Mouse (Mus musculus) limb, embryonic 14.5 days (tissue): ENCODE results near the gene Thumpd2. TPM values are rescaled to one million over a fixed set of nuclear protein-coding genes. Genes with fewer than 3 reads are reported as not detected.

Experiments
- ATAC-seq: fragments of 200-750 bp; cut with Nextera tagmentation; 2 replicates; pipeline ENCODE4 v1.8.0; 2017; ENCODE audit warnings: low read depth, moderate number of reproducible peaks, moderate TSS enrichment; ENCODE audit not compliant: low FRiP score
- DNase-seq: peaks from one replicate; pipeline ENCODE4 v3.0.0-alpha.2; 2015; ENCODE audit warnings: low spot score
- H3K27ac ChIP-seq: fragments of 300-500 bp; sonication (generic); replicated peaks from 2 replicates; pipeline ENCODE4 v1.5.1; 2014; ENCODE audit warnings: low read depth, mild to moderate bottlenecking, low read length, moderate library complexity, mixed read lengths
- H3K27me3 ChIP-seq: fragments of 300-500 bp; sonication (generic); 2 replicates; pipeline ENCODE4 v1.6.1; 2014; ENCODE audit warnings: low read length, mixed read lengths; ENCODE audit not compliant: control insufficient read depth, insufficient read depth
- H3K36me3 ChIP-seq: fragments of 300-500 bp; sonication (generic); 2 replicates; pipeline ENCODE4 v1.6.1; 2014; ENCODE audit warnings: mild to moderate bottlenecking, low read length, moderate library complexity, mixed read lengths; ENCODE audit not compliant: control insufficient read depth, insufficient read depth
- H3K4me1 ChIP-seq: fragments of 300-500 bp; sonication (generic); 2 replicates; pipeline ENCODE4 v1.6.1; 2014; ENCODE audit warnings: antibody characterized with exemption, low read length, mixed read lengths; ENCODE audit not compliant: control insufficient read depth, insufficient read depth
- H3K4me2 ChIP-seq: fragments of 300-500 bp; sonication (generic); replicated peaks from 2 replicates; pipeline ENCODE4 v1.6.1; 2014; ENCODE audit warnings: low read depth, mild to moderate bottlenecking, low read length, moderate library complexity; ENCODE audit not compliant: severe bottlenecking
- H3K4me3 ChIP-seq: fragments of 300-500 bp; sonication (generic); replicated peaks from 2 replicates; pipeline ENCODE4 v1.5.1; 2014; ENCODE audit warnings: low read length
- H3K9ac ChIP-seq: fragments of 300-500 bp; sonication (generic); 2 replicates; pipeline ENCODE4 v1.6.1; 2014; ENCODE audit warnings: mild to moderate bottlenecking, low read depth, low read length, moderate library complexity; ENCODE audit not compliant: severe bottlenecking
- H3K9me3 ChIP-seq: fragments of 300-500 bp; sonication (generic); 2 replicates; pipeline ENCODE4 v1.6.1; 2016; ENCODE audit warnings: low read length; ENCODE audit not compliant: control insufficient read depth
- POLR2A ChIP-seq: fragments of 200-500 bp; IDR thresholded peaks from 2 replicates; pipeline ENCODE4 v1.8.0; 2012; ENCODE audit warnings: inconsistent platforms, mild to moderate bottlenecking, moderate library complexity, borderline replicate concordance; ENCODE audit not compliant: insufficient read depth, insufficient read length; ENCODE audit errors: extremely low read depth
- WGBS: fragments of 180-500 bp; shearing (Covaris S2); extraction: QIAGEN DNeasy Blood & Tissue Kit; methylation state at CpG from one replicate; pipeline ENCODE4 v1.1.7; 2014; 5-methylcytosine and 5-hydroxymethylcytosine counted together
- polyA plus RNA-seq, 2 experiments: library from polyadenylated mRNA; depleted of rRNA in 1 of 2; stranded (reverse) in 1 of 2; unstranded in 1 of 2; fragments of >200 nt; fragmentation: Nextera tagmentation in 1 of 2; extraction: Ambion mirVana in 1 of 2; gene quantifications; 2 replicates each; pipeline versions ENCODE4 v1.2.1 to v1.2.3; 2012 to 2014

Thumpd2 gene
- polyA plus RNA-seq, 2 experiments, result 9.2 to 15.7 TPM

DNA sequence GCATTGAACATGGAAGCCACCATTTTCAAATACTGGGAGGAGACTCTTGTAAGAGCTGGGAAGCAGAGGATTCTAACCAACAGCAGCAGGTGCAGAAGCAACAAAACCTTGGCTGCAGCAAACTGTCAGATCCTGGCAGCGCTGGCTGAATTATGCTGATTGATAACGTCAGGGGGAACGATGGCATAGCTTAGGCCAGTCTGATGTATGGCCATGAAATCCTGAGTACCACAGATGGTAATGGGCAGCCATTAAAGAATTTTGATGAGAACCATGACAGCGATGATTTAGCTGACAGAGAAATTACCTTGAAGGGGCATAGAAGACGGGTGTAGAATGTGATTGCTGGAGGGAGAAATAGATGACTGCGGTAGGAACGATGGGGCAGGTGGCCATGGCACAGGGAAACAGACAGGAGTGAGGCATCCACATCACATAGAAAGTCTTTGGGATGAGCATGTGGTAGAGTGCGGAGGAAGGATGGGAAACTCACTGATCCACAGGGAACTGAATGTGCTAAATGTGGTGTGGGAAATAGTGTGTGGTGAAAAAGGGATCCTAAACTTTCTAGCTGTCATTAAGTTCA lies 8.0 kb downstream of the Thumpd2 start:
- peaks cover 27% of the 10 kb centered on the region for H3K36me3 ChIP-seq
- no peak for DNase-seq
- WGBS, result 80% methylated on average over 8 of the region's 8 CpGs
- no peaks in the 10 kb centered on the region for H3K9me3 ChIP-seq
- TF ChIP-seq POLR2A, result no peak
- ATAC-seq, result no peak
- H3K4me1 ChIP-seq, result no peaks in the 10 kb centered on the region
- no peak overlapping the region for H3K9ac ChIP-seq
- no peaks in the 10 kb centered on the region for H3K27me3 ChIP-seq
- no peak overlapping the region for H3K27ac ChIP-seq
- H3K4me2 ChIP-seq, result no peak overlapping the region
- H3K4me3 ChIP-seq, result no peak overlapping the region

DNA sequence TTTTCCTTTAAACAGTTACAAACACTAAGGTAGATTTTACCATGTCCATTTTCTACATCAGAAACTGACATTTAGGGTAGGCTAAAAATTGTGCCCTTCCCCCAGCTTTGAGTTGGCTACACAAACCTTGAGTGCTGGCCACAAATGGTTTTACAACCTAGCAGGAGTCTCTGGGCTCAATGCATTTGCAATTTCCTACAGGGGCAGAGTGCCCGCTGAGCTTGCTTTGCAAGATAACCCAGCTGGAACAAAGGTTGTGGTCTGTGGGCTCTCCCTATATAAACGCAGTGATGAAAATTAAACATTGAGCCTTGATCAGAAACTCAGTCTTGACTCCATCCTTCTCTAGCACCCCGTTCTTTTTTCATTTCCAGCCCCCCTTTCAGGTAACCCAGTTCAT lies 8.8 kb downstream of the Thumpd2 start:
- H3K4me1 ChIP-seq, result no peaks in the 10 kb centered on the region
- no peak overlapping the region for H3K9ac ChIP-seq
- DNase-seq (no peak), ATAC-seq (no peak)
- no peak overlapping the region for H3K27ac ChIP-seq
- H3K36me3 ChIP-seq, result peaks cover 32% of the 10 kb centered on the region
- no peak overlapping the region for H3K4me2 ChIP-seq
- H3K27me3 ChIP-seq, result no peaks in the 10 kb centered on the region
- TF ChIP-seq POLR2A, result no peak
- H3K9me3 ChIP-seq, result no peaks in the 10 kb centered on the region
- WGBS, result 65% methylated on average over 3 of the region's 3 CpGs
- no peak overlapping the region for H3K4me3 ChIP-seq

DNA sequence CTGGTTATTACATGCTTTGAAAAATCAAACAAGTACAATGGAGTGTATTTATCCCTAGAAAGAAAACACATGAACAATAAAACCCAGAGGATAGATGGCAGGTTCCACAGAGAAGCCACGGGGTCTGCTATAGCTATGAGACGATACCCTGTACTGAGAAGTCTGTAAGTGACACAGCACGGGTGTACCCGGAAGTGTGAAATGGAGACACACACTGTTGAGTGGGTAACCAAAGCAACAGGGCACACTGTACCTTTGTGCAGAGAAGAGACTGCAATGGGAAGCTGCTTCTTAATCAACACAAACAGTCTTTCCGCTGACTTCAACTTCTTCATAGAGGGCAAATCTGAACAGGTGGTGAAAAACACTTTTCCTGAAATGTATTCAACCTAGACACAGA lies 9.4 kb downstream of the Thumpd2 start:
- ATAC-seq, result no peak
- 88% methylated on average over 5 of the region's 5 CpGs for WGBS
- Histone ChIP-seq H3K36me3 (peaks cover 32% of the 10 kb centered on the region), H3K27me3 (no peaks in the 10 kb centered on the region), H3K9ac (no peak overlapping the region), H3K27ac (no peak overlapping the region), H3K4me2 (no peak overlapping the region), H3K4me1 (no peaks in the 10 kb centered on the region), H3K4me3 (no peak overlapping the region), H3K9me3 (no peaks in the 10 kb centered on the region)
- no peak for DNase-seq
- TF ChIP-seq POLR2A, result no peak

- Histone ChIP-seq H3K4me1 (no peaks in the 10 kb centered on the region), H3K4me2 (no peak overlapping the region), H3K4me3 (no peak overlapping the region), H3K27ac (no peak overlapping the region), H3K27me3 (no peaks in the 10 kb centered on the region), H3K36me3 (peaks cover 39% of the 10 kb centered on the region), H3K9ac (no peak overlapping the region), H3K9me3 (no peaks in the 10 kb centered on the region)
- ATAC-seq (no peak), DNase-seq (no peak)
- 93% methylated on average over 2 of the region's 2 CpGs for WGBS
- no peak for TF ChIP-seq POLR2A
Observed at GRCm38 (mm10) chr17:81053274-81053673, 11.6 kb downstream of the Thumpd2 start.

DNA sequence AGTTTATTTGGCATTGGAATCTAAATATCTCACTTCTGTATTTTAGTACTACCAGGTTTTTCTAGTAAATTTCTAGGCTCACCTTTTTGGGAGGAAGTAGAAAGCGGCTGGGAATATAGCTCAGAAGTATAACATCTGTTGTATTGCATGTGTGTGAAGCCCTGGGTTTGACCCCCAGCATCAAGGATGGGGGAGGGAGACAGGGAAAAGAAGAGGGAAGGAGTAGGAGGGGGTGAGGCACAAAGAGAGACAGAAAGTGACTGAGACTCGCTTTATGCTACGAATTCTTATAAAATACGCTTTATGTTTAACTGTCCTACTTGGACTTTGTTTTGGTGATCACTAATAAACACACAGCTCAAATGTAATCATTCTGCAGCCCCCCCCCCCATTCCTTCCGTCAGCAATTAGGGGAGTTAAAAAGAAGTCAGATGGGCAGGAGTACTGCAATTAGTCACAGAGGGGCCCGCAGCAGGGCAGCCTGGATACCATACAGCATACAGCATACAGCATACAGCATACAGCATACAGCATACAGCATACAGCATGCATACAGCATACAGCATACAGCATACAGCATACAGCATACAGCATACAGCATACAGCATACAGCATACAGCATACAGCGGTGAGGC lies 16.8 kb downstream of the Thumpd2 start:
- peaks cover 38% of the 10 kb centered on the region for H3K36me3 ChIP-seq
- no peaks in the 10 kb centered on the region for H3K9me3 ChIP-seq
- H3K27ac ChIP-seq, result no peak overlapping the region
- H3K4me1 ChIP-seq, result no peaks in the 10 kb centered on the region
- no peak overlapping the region for H3K4me3 ChIP-seq
- no peak for TF ChIP-seq POLR2A
- DNase-seq, result no peak
- H3K9ac ChIP-seq, result no peak overlapping the region
- 66% methylated on average over 7 of the region's 7 CpGs for WGBS
- H3K4me2 ChIP-seq, result no peak overlapping the region
- no peak for ATAC-seq
- no peaks in the 10 kb centered on the region for H3K27me3 ChIP-seq
